8 mouse cellular contexts compared by ENCODE assay signal in genomic region chr19:45235766-45236362, GRCm38 (mm10). TPM values are rescaled to one million over a fixed set of nuclear protein-coding genes. Genes with fewer than 3 reads are reported as not detected.
DNase-seq lines count a peak whose midpoint lies in the region; ATAC-seq and TF ChIP-seq lines count a peak whose summit lies in the region.

Gene Lbx1, minus strand, starts transcription at chr19:45235812.

- H3K27ac ChIP-seq in kidney, postnatal 0 days: no peak within 1 kb of the TSS
- no peak within 1 kb of the TSS for H3K27ac ChIP-seq in embryonic fibroblast, embryonic 13.5 days (ENCODE audit: insufficient read depth, low read length)
- H3K27ac ChIP-seq in hindbrain, postnatal 0 days: peak within 1 kb of the TSS; percentile 71
- H3K27ac ChIP-seq in neural tube, embryonic 13.5 days (replicated peaks): peak within 1 kb of the TSS; percentile 99
- no peak within 1 kb of the TSS for H3K27ac ChIP-seq in thymus, adult 2 months (ENCODE audit: control insufficient read depth, insufficient read depth, low read length)

- H3K4me3 ChIP-seq in kidney, postnatal 0 days (replicated peaks; ENCODE audit: low read depth, low read length): peak within 1 kb of the TSS; percentile 33
- peak within 1 kb of the TSS; percentile 16 for H3K4me3 ChIP-seq in embryonic fibroblast, embryonic 13.5 days (ENCODE audit: insufficient read depth, low read length)
- peak within 1 kb of the TSS; percentile 39 for H3K4me3 ChIP-seq in hindbrain, postnatal 0 days (ENCODE audit: low read length)
- peak within 1 kb of the TSS; percentile 68 for H3K4me3 ChIP-seq in neural tube, embryonic 13.5 days
- H3K4me3 ChIP-seq in thymus, adult 2 months (ENCODE audit: control insufficient read depth, insufficient read depth, low read length): no peak within 1 kb of the TSS

- TF ChIP-seq POLR2A in embryonic fibroblast, embryonic 13.5 days (IDR thresholded peaks at IDR 0.05; ENCODE audit: low read depth, low read length): no peak
- no peak for TF ChIP-seq POLR2A in thymus, adult 2 months (IDR thresholded peaks at IDR 0.05; ENCODE audit: control insufficient read depth, extremely low read depth, insufficient read depth, low read length, poor library complexity)

- peaks cover 92% of the 10 kb centered on the region for H3K27me3 ChIP-seq in kidney, postnatal 0 days (ENCODE audit: insufficient read depth, low read length)
- H3K27me3 ChIP-seq in hindbrain, postnatal 0 days (ENCODE audit: insufficient read depth, low read length): peaks cover 70% of the 10 kb centered on the region
- H3K27me3 ChIP-seq in neural tube, embryonic 13.5 days: peaks cover 72% of the 10 kb centered on the region
- peaks cover 42% of the 10 kb centered on the region for H3K27me3 ChIP-seq in thymus, adult 2 months (ENCODE audit: control insufficient read depth, insufficient read depth, low read length)

- H3K9ac ChIP-seq in kidney, postnatal 0 days (ENCODE audit: low read depth, low read length): no peak within 1 kb of the TSS
- peak within 1 kb of the TSS; percentile 49 for H3K9ac ChIP-seq in hindbrain, postnatal 0 days (replicated peaks; ENCODE audit: low read length)
- peak within 1 kb of the TSS; percentile 96 for H3K9ac ChIP-seq in neural tube, embryonic 13.5 days

- no peaks in the 10 kb centered on the region for H3K36me3 ChIP-seq in kidney, postnatal 0 days (ENCODE audit: insufficient read depth, low read length)
- no peaks in the 10 kb centered on the region for H3K36me3 ChIP-seq in hindbrain, postnatal 0 days (ENCODE audit: insufficient read depth, low read length)
- H3K36me3 ChIP-seq in neural tube, embryonic 13.5 days: peaks cover 2% of the 10 kb centered on the region; the same call in 1 of the 2 replicates
- H3K36me3 ChIP-seq in thymus, adult 2 months (ENCODE audit: control insufficient read depth, insufficient read depth, low read length): no peaks in the 10 kb centered on the region

- H3K9me3 ChIP-seq in kidney, postnatal 0 days (replicated peaks; ENCODE audit: low read length): no peaks in the 10 kb centered on the region
- no peaks in the 10 kb centered on the region for H3K9me3 ChIP-seq in hindbrain, postnatal 0 days (ENCODE audit: low read length)
- no peaks in the 10 kb centered on the region for H3K9me3 ChIP-seq in neural tube, embryonic 13.5 days

- H3K4me1 ChIP-seq in kidney, postnatal 0 days (replicated peaks; ENCODE audit: insufficient read depth, low read length): peaks cover 35% of the 10 kb centered on the region
- H3K4me1 ChIP-seq in embryonic fibroblast, embryonic 13.5 days (ENCODE audit: control insufficient read depth, insufficient read depth, low read length): peaks cover 4% of the 10 kb centered on the region; the same call in 1 of the 2 replicates
- no peaks in the 10 kb centered on the region for H3K4me1 ChIP-seq in hindbrain, postnatal 0 days (ENCODE audit: insufficient read depth, low read length)
- peaks cover 49% of the 10 kb centered on the region for H3K4me1 ChIP-seq in neural tube, embryonic 13.5 days (replicated peaks)
- H3K4me1 ChIP-seq in thymus, adult 2 months (replicated peaks; ENCODE audit: control insufficient read depth, insufficient read depth, low read length): peaks cover 4% of the 10 kb centered on the region; the same call in 1 of the 2 replicates

- under 1% methylated on average over 30 of the region's 30 CpGs for WGBS in kidney, postnatal 0 days
- WGBS in hindbrain, postnatal 0 days: under 1% methylated on average over 30 of the region's 30 CpGs
- under 1% methylated on average over 30 of the region's 30 CpGs for WGBS in neural tube, embryonic 13.5 days
- 3% methylated on average over 30 of the region's 30 CpGs for WGBS in thymus, adult 2 months

- no peak for DNase-seq in kidney, postnatal 0 days (ENCODE audit: low spot score)
- no peak for DNase-seq in kidney, adult 9 months
- no peak for DNase-seq in hindbrain, postnatal 0 days (ENCODE audit: low spot score)
- no peak for DNase-seq in adipocyte (ENCODE audit: low spot score)
- no peak for DNase-seq in adrenal gland, postnatal 14 days
- no peak for DNase-seq in thymus, adult 2 months

- no peak for TF ChIP-seq CTCF in kidney, postnatal 0 days (IDR thresholded peaks at IDR 0.05; ENCODE audit: low read depth)
- TF ChIP-seq CTCF in embryonic fibroblast, embryonic 13.5 days (IDR thresholded peaks at IDR 0.05; ENCODE audit: borderline replicate concordance, insufficient read depth, low read length): no peak
- TF ChIP-seq CTCF in hindbrain, postnatal 0 days (IDR thresholded peaks at IDR 0.05; ENCODE audit: low read depth): no peak
- no peak for TF ChIP-seq CTCF in thymus, adult 2 months (IDR thresholded peaks at IDR 0.05; ENCODE audit: borderline replicate concordance, control insufficient read depth, extremely low read depth, insufficient read depth, low read length, poor library complexity)

- peak within 1 kb of the TSS; percentile 54 for H3K4me2 ChIP-seq in kidney, postnatal 0 days (ENCODE audit: low read length)
- peak within 1 kb of the TSS; percentile 49 for H3K4me2 ChIP-seq in hindbrain, postnatal 0 days (ENCODE audit: low read depth, low read length)
- H3K4me2 ChIP-seq in neural tube, embryonic 13.5 days: peak within 1 kb of the TSS; percentile 75

- ATAC-seq in kidney, postnatal 0 days (replicated peaks; ENCODE audit: low FRiP score, low read depth): 0 out of 2 replicates have a peak, but pooled peaks have one; percentile 16
- peak; percentile 70 for ATAC-seq in hindbrain, postnatal 0 days
- peak; percentile 83 for ATAC-seq in neural tube, embryonic 13.5 days (ENCODE audit: low read depth)

RNA-seq across cellular contexts. Expression of gene Lbx1, which starts in this region (rescaled TPM):
- 0.04 TPM in 1 of 2 replicates, not detected in the other for polyA plus RNA-seq in kidney, postnatal 0 days (2015; fragmentation: Nextera tagmentation; extraction: Ambion mirVana)
- polyA plus RNA-seq in embryonic fibroblast, embryonic 13.5 days (2011; ENCODE audit: insufficient read length, low read depth, missing spikeins): not detected in 2 replicates
- total RNA-seq in hindbrain, postnatal 0 days (2014; rRNA removed): 27.0 and 32.2 TPM in 2 replicates
- polyA plus RNA-seq in hindbrain, postnatal 0 days (2015; fragmentation: Nextera tagmentation; extraction: Ambion mirVana): 9.2 and 9.6 TPM in 2 replicates
- 16.0 and 16.9 TPM in 2 replicates for polyA plus RNA-seq in neural tube, embryonic 13.5 days (2015; fragmentation: Nextera tagmentation; extraction: Ambion mirVana)
- total RNA-seq in adrenal gland, postnatal 14 days (2021): not detected in 2 replicates
- 0.06 TPM in 1 of 2 replicates, not detected in the other for polyA plus RNA-seq in thymus, adult 2 months (2012; rRNA removed)

Comparison
In these comparisons a context has a peak if more than half of its experiments do, and no peak if none do; other contexts are left out.
1. RNA of gene Lbx1 (total RNA-seq): 27.0 to 32.2 TPM in hindbrain, postnatal 0 days; not detected in adrenal gland, postnatal 14 days; every median in the first group is over 10 times any median in the second.
2. Peak in ATAC-seq, H3K4me3 ChIP-seq and H3K4me2 ChIP-seq in kidney, postnatal 0 days; RNA of the gene not detected or under 1 TPM.
3. ATAC-seq: peak in every context shown above with its lines; median percentile 83 in neural tube, embryonic 13.5 days; 70 in hindbrain, postnatal 0 days; 16 in kidney, postnatal 0 days.
4. H3K27ac ChIP-seq: peak in hindbrain, postnatal 0 days (single experiment) and neural tube, embryonic 13.5 days (single experiment); none in kidney, postnatal 0 days (single experiment), embryonic fibroblast, embryonic 13.5 days (single experiment) and thymus, adult 2 months (single experiment).
5. Peak in every context shown above with its lines, with median percentiles within 50 percentile points of each other: H3K4me2 ChIP-seq.